Mouse (Mus musculus) megakaryocyte-erythroid progenitor cell, adult 5-6 weeks (primary cell): ENCODE data around the gene Mitd1. TPM values are rescaled to one million over a fixed set of nuclear protein-coding genes. Genes with fewer than 3 reads are reported as not detected.

Experiments
- ATAC-seq: replicated peaks from 2 replicates; pipeline ENCODE4 v1.8.0; 2016; ENCODE audit warnings: mild to moderate bottlenecking, inconsistent platforms; ENCODE audit not compliant: severe bottlenecking, poor library complexity, low FRiP score, low TSS enrichment
- total RNA-seq, 2 experiments: library from RNA; stranded (forward) in 1 of 2; stranded (reverse) in 1 of 2; fragments of 200-1000, 215-1000 nt in 1 of 2; fragments of >200 nt in 1 of 2; fragmentation: Nextera tagmentation in 1 of 2; gene quantifications; 2 replicates each; pipeline ENCODE4 v1.2.3; 2014 to 2017

Gene Mitd1
- total RNA-seq, 2 experiments from 2014 or later, result 58.4 to 79.7 TPM

DNA sequence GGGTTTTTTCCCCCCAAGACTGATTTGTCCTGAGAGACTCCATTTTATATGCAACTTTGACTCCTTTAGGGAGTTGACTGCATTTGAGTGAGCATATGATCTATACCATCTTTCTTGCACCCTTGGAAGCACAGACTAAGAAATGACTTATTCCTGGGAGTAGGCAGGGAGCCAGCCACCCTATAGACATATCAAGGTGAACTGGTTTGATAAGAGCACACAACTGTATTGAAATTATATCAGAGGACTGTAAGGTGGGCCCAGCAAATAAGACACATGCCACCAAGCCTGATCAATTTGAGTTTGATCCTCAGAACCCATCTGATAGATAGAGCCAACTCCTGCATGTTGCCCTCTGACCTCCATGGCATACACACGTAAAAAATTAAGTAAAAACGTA lies 20.8 kb downstream of the Mitd1 start:
- ATAC-seq, result no peak

DNA sequence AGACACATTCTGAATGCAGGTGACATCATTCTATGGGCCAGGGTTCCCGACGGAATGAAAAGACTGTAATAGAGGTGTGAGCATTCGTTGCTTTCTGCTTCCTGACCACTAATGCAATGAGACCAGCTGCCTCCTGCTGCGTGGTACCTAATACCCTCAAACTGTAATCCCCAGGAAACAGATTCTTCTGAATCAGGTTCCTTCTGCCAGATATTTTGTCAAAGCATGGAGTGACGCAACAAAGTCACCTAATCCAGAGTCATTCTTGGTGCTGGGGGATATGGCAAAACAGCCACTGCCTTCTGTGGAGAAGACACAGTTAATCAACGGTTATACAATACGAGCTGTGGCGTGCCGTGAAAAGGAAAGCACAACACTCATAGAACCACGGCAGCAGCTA lies 21.6 kb downstream of the Mitd1 start:
- ATAC-seq, result no peak

GRCm38 (mm10) chr1:37867684-37868322 lies 22.4 kb downstream of the Mitd1 start:
- ATAC-seq, result no peak

- no peak for ATAC-seq
Measured at GRCm38 (mm10) chr1:37867056-37867455, 23.2 kb downstream of the Mitd1 start.

- ATAC-seq, result no peak
Measured at GRCm38 (mm10) chr1:37866286-37866685, 23.9 kb downstream of the Mitd1 start, which contains the start of gene Tsga10. Gene Tsga10 (minus strand): TSS chr1:37866429.

DNA sequence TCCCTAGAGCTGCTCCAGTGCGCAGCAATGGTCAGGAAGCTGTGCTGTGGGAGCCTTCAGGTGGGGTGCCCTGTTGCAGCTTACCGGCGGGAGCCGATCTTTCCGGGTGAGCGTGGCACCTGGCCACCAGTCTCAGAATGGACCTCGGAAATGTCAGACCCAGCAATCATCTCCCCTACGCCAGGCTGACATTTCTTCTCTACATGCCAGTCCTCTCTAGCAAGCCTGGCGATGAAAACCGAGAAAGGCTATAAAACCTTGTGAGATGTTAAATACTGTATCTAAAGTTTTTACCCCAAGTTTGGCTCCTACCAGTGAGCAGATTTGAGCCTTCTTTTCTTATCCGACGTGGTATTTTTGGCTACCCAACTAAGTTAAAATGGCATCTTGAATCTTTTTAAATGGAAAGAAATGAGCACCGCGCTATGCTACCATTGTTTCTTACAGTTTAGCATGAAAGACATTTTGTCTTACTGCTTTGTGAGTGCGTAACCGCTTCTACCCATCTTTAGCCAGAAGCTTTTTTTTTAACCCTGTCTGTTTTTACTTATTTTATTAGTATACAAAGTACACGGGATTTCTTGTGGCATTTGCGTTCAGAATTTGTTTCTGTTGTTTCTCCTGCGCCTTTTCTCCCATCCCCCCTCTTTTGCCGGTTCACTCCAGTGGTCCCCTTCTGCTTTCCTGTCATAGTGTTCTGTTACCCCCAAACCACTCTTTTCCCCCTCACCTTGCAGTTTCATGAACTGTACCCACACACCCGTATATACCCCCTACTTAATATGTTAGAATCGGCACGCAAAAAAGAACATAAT lies 24.6 kb downstream of the Mitd1 start:
- ATAC-seq, result no peak

- peak; percentile 91 for ATAC-seq
Measured at GRCm38 (mm10) chr1:37864511-37865400, 25.5 kb downstream of the Mitd1 start.

- ATAC-seq, result no peak
Measured at GRCm38 (mm10) chr1:37850696-37851095, 39.5 kb downstream of the Mitd1 start.

- ATAC-seq, result no peak
Measured at GRCm38 (mm10) chr1:37846878-37847277, 43.3 kb downstream of the Mitd1 start.

GRCm38 (mm10) chr1:37831681-37832080 lies 58.5 kb downstream of the Mitd1 start:
- no peak for ATAC-seq

Other genes starting within 250 kb of the Mitd1 start
- gene 2010300C02Rik, start 170.3 kb downstream of the Mitd1 start, total RNA-seq (2014; fragmentation: Nextera tagmentation), result not detected in 2 replicates
- 0.05 and 0.15 TPM in 2 replicates for gene 2010300C02Rik, start 170.3 kb downstream of the Mitd1 start, total RNA-seq (2017)
- gene Tsga10, start 24.0 kb downstream of the Mitd1 start, total RNA-seq (2014; fragmentation: Nextera tagmentation), result 1.4 and 2.4 TPM in 2 replicates
- 2.2 and 4.6 TPM in 2 replicates for gene Tsga10, start 24.0 kb downstream of the Mitd1 start, total RNA-seq (2017)
- 6.3 and 13.1 TPM in 2 replicates for gene Lipt1, start 18.7 kb downstream of the Mitd1 start, total RNA-seq (2014; fragmentation: Nextera tagmentation)
- 5.5 and 5.8 TPM in 2 replicates for gene Lipt1, start 18.7 kb downstream of the Mitd1 start, total RNA-seq (2017)
- gene Mrpl30, start 66 bp upstream of the Mitd1 start, total RNA-seq (2014; fragmentation: Nextera tagmentation), result 306 and 339 TPM in 2 replicates
- gene Mrpl30, start 66 bp upstream of the Mitd1 start, total RNA-seq (2017), result 255 and 318 TPM in 2 replicates
- gene Lyg2, start 26.1 kb upstream of the Mitd1 start, total RNA-seq (2014; fragmentation: Nextera tagmentation), result not detected in 2 replicates
- gene Lyg2, start 26.1 kb upstream of the Mitd1 start, total RNA-seq (2017), result not detected in 2 replicates
- not detected in 2 replicates for gene Lyg1, start 67.3 kb upstream of the Mitd1 start, total RNA-seq (2014; fragmentation: Nextera tagmentation)
- gene Lyg1, start 67.3 kb upstream of the Mitd1 start, total RNA-seq (2017), result not detected in 2 replicates
- 38.6 and 57.8 TPM in 2 replicates for gene Txndc9, start 107.5 kb upstream of the Mitd1 start, total RNA-seq (2014; fragmentation: Nextera tagmentation)
- gene Txndc9, start 107.5 kb upstream of the Mitd1 start, total RNA-seq (2017), result 45.3 and 46.7 TPM in 2 replicates
- 70.2 and 75.0 TPM in 2 replicates for gene Eif5b, start 107.6 kb upstream of the Mitd1 start, total RNA-seq (2014; fragmentation: Nextera tagmentation)
- 40.3 and 66.8 TPM in 2 replicates for gene Eif5b, start 107.6 kb upstream of the Mitd1 start, total RNA-seq (2017)
- 41.9 and 45.0 TPM in 2 replicates for gene Rev1, start 239.4 kb upstream of the Mitd1 start, total RNA-seq (2014; fragmentation: Nextera tagmentation)
- 42.2 and 56.6 TPM in 2 replicates for gene Rev1, start 239.4 kb upstream of the Mitd1 start, total RNA-seq (2017)